Mouse (Mus musculus) cerebellum, adult 2 months (tissue): ENCODE results near the gene Dapl1. TPM values are rescaled to one million over a fixed set of nuclear protein-coding genes. Genes with fewer than 3 reads are reported as not detected.
A peak's percentile ranks its signal among the peaks of the same experiment; 100 is the strongest.

Experiments
- DNase-seq, 2 experiments: peaks; one replicate each; pipeline ENCODE4 v3.0.0; 2021
- H3K27ac ChIP-seq: fragments of 200-500 bp; 2 replicates; pipeline ENCODE4 v1.5.1; 2012; ENCODE audit warnings: low read length, control low read depth, inconsistent platforms; ENCODE audit not compliant: insufficient read depth
- H3K27me3 ChIP-seq: fragments of 200-500 bp; 2 replicates; pipeline ENCODE4 v1.6.1; 2012; ENCODE audit warnings: inconsistent platforms, mild to moderate bottlenecking, low read length, moderate library complexity; ENCODE audit not compliant: control insufficient read depth, insufficient read depth
- H3K4me1 ChIP-seq: fragments of 200-500 bp; 2 replicates; pipeline ENCODE4 v1.6.1; 2011; ENCODE audit warnings: low read length; ENCODE audit not compliant: control insufficient read depth, insufficient read depth
- H3K4me3 ChIP-seq: fragments of 200-500 bp; replicated peaks from 2 replicates; pipeline ENCODE3; 2011; ENCODE audit warnings: mild to moderate bottlenecking, low read depth, low read length, control low read depth; ENCODE audit not compliant: insufficient read depth
- CTCF ChIP-seq: fragments of 200-500 bp; IDR thresholded peaks from 2 replicates; pipeline ENCODE4 v1.5.1; 2011; ENCODE audit warnings: low read depth, mild to moderate bottlenecking, control low read depth, low read length, moderate library complexity, borderline replicate concordance; ENCODE audit not compliant: insufficient read depth
- POLR2A ChIP-seq: fragments of 200-500 bp; IDR thresholded peaks from 2 replicates; pipeline ENCODE4 v1.6.1; 2011; ENCODE audit warnings: low read length, control low read depth, borderline replicate concordance; ENCODE audit not compliant: insufficient read depth
- WGBS: fragments of 180-500 bp; shearing (Covaris S2); methylation state at CpG from one replicate; pipeline ENCODE4 v1.1.7; 2018; 5-methylcytosine and 5-hydroxymethylcytosine counted together
- polyA plus RNA-seq: library from polyadenylated mRNA; depleted of rRNA; stranded (reverse); fragments of >200 nt; gene quantifications from 2 replicates; pipeline ENCODE4 v1.2.3, GENCODE M21; 2012; rRNA removed

Dapl1 gene
- polyA plus RNA-seq = 0.69 and 1.1 TPM in 2 replicates

DNA sequence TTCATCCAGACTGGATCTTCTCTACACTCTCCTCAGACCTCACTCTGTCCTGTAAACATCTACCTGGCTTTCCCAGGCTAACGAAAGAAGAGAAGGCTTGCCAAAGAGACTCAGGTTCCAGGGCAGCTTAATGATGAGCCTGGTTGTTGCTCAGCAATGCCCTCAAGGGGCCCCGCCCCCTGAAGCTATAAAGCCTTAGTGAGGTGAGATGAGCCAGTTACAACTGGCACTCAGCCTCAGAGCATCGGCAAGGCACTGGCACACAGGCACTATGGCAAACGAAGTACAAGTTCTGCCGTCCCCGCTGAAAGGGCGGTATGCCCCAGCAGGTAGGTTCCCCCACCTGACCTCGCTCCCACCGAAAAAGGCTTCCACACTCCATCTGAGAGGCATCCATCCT, at the start of gene Dapl1:
Gene Dapl1 (plus strand): TSS at position 216 of the 400 bp plus-strand sequence.
- Histone ChIP-seq H3K4me1 (peaks cover 4% of the 10 kb centered on the region; the same call in 1 of the 2 replicates), H3K4me3 (no peak within 1 kb of the TSS), H3K27ac (no peak within 1 kb of the TSS), H3K27me3 (no peaks in the 10 kb centered on the region)
- 18% methylated on average over 9 of the region's 9 CpGs for WGBS
- no peak for TF ChIP-seq POLR2A
- TF ChIP-seq CTCF = no peak
- peak; percentile 40 to 72 for DNase-seq

DNA sequence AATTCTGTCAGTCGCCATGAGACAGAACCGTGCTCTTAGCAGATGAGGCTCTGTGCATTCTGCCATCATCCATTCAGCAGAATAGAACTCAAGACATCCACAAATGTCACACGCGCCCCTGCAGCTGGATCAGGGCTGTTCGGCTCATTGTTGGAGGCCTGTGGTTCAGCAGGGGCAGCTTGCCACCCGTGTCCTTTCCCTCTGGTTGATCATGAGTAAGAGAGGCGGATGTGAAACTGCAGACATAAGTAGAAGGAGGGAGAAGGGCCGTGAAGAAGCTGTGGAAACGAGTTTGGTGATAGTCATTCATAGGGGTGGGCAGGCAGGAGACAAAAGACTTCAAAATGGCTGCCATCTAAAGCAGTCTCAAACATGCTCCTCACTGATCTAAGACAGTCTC, 49.6 kb upstream of the Dapl1 start:
- no peak overlapping the region for H3K27ac ChIP-seq
- 90% methylated on average over 9 of the region's 9 CpGs for WGBS
- no peak for DNase-seq
- no peak overlapping the region for H3K4me3 ChIP-seq
- no peaks in the 10 kb centered on the region for H3K27me3 ChIP-seq
- H3K4me1 ChIP-seq = no peaks in the 10 kb centered on the region
- TF ChIP-seq POLR2A (no peak), CTCF (no peak)

DNA sequence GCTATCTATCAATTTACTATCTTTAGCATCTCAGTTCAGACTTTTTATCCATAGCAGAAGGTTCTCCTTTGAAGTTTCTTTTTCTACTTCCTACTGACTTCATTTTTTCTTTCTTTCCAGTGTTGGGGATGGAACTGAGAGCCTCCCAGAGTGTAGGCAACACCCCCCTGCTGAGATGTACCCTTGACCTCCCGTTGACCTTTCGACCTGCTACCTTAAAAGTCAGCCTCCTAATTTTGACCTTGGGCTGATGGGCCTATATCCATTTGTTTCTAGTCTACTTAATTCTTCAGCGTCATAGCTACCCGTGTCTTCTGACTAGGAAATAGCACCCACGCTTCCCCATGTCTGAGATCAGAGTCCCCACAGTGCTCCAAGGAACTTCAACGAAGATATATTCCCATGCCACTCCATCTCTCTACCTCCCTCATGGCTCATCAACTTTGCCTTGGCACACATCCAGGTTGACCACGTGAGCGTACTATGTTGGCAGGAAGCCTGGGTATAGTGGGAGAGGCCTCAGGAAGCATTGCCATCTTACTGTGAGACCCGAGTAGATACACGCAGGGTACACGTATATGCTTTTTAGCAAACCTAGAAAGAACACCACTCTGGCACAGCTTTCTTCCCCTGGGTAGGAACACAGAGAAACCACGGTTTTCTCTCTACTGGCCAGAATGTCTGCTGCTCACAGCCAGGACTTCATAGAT, 46.6 kb upstream of the Dapl1 start:
- Histone ChIP-seq H3K4me3 (peak overlapping the region; percentile 31), H3K27ac (no peak overlapping the region), H3K4me1 (no peaks in the 10 kb centered on the region), H3K27me3 (no peaks in the 10 kb centered on the region)
- no peak for TF ChIP-seq CTCF
- no peak for TF ChIP-seq POLR2A
- DNase-seq = peak; percentile 79 to 82
- 27% methylated on average over 12 of the region's 12 CpGs for WGBS

DNA sequence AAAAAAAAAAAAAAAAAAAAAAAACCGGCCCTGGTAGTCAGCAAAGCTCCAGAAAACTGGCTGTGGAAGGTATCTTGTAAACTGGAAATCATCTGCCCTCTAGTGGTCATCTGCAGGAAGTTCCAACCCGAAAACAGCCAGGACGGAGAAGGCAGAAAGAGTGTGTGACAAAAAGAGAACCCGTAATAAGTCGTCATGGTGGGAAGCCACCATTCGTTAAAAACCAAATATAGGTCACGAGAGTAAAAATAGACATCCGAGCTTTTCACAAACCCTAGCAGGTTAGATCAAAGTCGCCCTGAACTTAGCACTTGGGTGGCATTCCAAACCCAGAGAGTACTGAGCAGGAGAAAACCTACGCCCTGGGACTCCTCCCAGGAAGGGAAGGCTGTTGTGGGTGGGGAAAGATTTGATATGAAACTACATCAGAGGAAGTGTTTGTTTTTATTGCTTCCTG, 45.9 kb upstream of the Dapl1 start:
- H3K4me1 ChIP-seq = no peaks in the 10 kb centered on the region
- DNase-seq = peak; percentile 74 to 79

DNA sequence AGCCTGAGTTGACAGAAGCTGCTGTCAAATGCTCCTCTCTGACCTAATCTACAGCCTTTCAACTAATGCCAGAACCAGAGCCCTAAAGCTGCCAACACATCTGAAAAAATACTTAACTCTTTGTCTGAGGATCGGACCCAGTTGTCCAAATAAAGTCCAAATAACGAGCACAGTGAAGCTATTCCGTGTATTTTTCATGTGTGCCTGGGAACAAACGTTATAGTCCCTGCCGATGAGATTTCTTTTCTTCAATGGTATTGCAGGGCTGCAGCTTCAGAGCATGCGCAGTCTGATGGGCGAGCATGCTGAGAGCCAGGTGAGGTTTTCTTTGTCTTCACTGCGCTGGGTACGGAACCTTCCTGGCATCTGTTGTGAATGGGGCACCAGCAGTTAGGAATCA, 44.6 kb upstream of the Dapl1 start:
- no peak overlapping the region for H3K27ac ChIP-seq

More for the DNA sequence above, 45.9 kb upstream of the Dapl1 start:
- H3K27me3 ChIP-seq = no peaks in the 10 kb centered on the region
- no peak overlapping the region for H3K27ac ChIP-seq
- TF ChIP-seq POLR2A (no peak), CTCF (peak; percentile 60)
- H3K4me3 ChIP-seq = no peak overlapping the region
- WGBS = 14% methylated on average over 10 of the region's 10 CpGs

DNA sequence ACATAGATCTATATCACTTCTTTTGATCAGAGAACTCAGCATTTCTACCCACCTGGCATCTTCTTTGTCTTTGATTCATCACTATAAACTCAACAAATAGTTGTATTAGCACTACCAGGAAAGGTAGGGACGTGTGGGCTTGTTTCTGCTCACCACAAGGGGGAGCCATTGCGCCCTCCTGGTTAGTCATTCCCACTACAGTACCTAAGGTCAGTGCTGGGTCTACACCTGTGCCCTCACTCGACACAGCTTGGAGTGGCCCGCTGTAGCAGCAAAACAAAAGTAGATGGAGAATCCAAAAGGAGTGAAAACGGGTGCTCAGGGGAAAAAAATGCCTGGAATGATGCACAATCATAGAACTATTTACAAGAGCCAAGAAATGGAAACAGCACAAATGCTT, 44.0 kb upstream of the Dapl1 start:
- 35% methylated on average over 5 of the region's 5 CpGs for WGBS
- TF ChIP-seq CTCF (peak; percentile 89), POLR2A (no peak)
- H3K27ac ChIP-seq = no peak overlapping the region

More for the DNA sequence above, 44.6 kb upstream of the Dapl1 start:
- TF ChIP-seq CTCF (no peak), POLR2A (no peak)
- H3K4me1 ChIP-seq = no peaks in the 10 kb centered on the region
- WGBS = 85% methylated on average over 9 of the region's 9 CpGs
- H3K4me3 ChIP-seq = no peak overlapping the region
- H3K27me3 ChIP-seq = no peaks in the 10 kb centered on the region
- no peak for DNase-seq

DNA sequence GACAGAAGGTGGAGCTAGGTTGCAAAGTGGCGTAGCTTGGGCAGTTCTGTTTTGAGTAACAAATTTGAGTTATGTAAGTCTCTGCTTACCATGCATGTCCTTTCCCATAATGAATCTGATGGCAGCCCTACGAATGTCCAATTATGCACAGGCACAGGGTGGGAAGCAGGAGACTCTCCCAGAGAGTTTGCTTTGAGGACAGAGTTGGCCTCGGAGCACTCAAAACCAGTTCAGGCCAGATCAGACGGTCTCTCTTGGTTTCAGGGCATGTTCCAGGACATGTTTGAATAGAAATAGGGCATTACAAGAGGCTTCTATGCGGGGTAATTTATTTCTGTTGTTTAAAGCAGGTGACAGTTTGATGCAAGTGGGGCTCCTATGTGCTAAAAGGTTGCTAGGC, 42.8 kb upstream of the Dapl1 start:
- DNase-seq = no peak
- no peak overlapping the region for H3K4me3 ChIP-seq
- no peaks in the 10 kb centered on the region for H3K27me3 ChIP-seq
- H3K4me1 ChIP-seq = peaks cover 3% of the 10 kb centered on the region; the same call in 1 of the 2 replicates
- 92% methylated on average over 5 of the region's 5 CpGs for WGBS
- no peak overlapping the region for H3K27ac ChIP-seq
- TF ChIP-seq POLR2A (no peak), CTCF (no peak)

More for the DNA sequence above, 44.0 kb upstream of the Dapl1 start:
- Histone ChIP-seq H3K4me1 (no peaks in the 10 kb centered on the region), H3K27me3 (no peaks in the 10 kb centered on the region), H3K4me3 (no peak overlapping the region)
- DNase-seq = peak; percentile 71 to 77

DNA sequence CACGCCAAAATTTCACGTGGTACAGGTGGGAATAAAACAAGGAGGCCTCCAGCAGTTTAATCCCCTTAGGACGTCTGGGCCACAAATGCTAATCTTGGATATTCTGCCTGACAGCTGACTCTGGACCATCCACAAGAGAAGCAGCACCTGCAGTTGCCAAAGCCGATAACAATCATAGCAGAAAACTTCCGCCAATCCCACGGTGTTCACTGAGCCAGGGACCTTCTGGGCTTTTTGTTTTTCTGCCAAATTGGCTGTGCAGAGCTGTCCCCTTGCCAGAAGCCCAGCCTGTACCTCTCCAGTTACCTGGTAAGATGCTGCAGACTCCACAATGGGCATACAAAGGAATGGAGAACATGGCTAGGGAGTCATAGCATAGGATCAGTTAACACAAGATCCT, 37.8 kb upstream of the Dapl1 start:
- peak; percentile 93 to 97 for DNase-seq
- no peak for TF ChIP-seq CTCF
- TF ChIP-seq POLR2A = no peak
- H3K4me3 ChIP-seq = no peak overlapping the region
- WGBS = 4% methylated on average over 6 of the region's 6 CpGs
- no peak overlapping the region for H3K27ac ChIP-seq
- H3K4me1 ChIP-seq = peaks cover 6% of the 10 kb centered on the region; the same call in 1 of the 2 replicates
- no peaks in the 10 kb centered on the region for H3K27me3 ChIP-seq
